Mouse (Mus musculus) heart, postnatal 10 days (tissue): ENCODE measurements around the gene Ripor2. TPM values are rescaled to one million over a fixed set of nuclear protein-coding genes. Genes with fewer than 3 reads are reported as not detected.
A peak's percentile ranks its signal among the peaks of the same experiment; 100 is the strongest.

Experiments
- DNase-seq, 2 experiments: peaks; one replicate each; pipeline ENCODE4 v3.0.0; 2021
- intact Hi-C: fragments of 180-260 bp; cut with DNase I; formaldehyde crosslinking; loops from one replicate; pipeline ENCODE4 v1.15.1; 2025
- total RNA-seq, 2 experiments: library from RNA; stranded (reverse); gene quantifications; 2 replicates each; pipeline ENCODE4 v1.2.3; 2021

Gene Ripor2
- total RNA-seq, 2 experiments from 2014 or later, result 13.0 to 16.3 TPM

DNA sequence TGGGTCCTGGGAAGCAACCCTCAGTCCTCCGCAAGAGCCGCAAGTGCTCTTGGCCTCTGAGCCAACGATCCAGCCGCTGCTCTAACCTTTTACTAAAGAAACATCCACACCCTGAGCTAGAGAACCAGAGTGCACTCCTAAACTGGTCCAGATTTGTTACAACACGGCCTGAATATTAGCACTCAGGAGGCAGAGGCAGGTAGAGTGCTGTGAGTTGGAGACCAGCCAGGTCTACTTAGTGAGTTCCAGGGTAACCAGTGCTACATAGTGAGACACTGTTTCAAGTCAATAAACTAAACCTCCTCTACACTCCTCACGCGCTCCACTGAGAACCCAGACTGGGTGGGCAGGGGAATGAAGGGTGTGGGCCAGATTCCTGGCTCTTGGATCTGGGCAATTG, 111.3 kb downstream of the Ripor2 start:
- no peak for DNase-seq
- intact Hi-C loops, result no loop called here

DNA sequence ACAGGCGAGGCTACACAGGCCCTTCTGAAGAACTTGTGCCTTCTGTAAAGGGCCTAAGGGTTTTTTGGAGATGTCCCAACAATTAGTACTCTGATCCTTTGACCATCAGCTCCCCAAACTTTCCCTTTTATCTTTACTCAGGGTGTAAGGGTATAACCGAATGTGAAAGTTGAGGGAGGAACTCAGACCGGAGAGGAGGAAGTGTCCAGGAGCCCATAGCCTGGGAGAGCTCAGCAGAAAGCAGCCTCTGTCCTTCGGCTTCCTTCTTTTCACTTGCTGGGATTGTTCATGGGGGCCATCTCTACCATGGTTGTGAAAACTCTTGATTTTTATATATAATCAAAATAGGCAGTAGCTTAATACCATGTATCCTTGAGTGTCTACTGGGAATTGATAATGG, 116.8 kb downstream of the Ripor2 start:
- DNase-seq, result no peak
- intact Hi-C loops, result no loop called here

DNA sequence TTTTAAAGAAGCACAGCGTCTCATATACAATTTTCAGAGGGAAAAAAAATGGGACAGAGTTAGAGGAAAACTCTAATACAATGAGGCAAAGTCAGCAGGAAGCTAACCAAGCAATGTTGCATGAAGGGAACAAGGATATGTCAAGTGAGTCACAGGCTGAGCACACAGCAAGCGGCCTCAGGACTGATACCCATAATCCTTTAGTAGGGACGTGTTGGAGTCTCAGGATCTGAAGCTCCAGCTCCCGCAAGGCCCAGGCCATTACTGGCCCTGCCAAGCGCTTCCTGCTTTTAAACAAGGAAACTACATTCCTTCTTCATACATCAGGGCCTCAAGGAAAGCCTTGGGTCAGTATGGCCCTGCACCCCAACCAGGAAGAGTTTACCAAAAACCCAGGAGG, 120.1 kb downstream of the Ripor2 start:
- intact Hi-C loops, result no loop called here
- DNase-seq, result no peak

DNA sequence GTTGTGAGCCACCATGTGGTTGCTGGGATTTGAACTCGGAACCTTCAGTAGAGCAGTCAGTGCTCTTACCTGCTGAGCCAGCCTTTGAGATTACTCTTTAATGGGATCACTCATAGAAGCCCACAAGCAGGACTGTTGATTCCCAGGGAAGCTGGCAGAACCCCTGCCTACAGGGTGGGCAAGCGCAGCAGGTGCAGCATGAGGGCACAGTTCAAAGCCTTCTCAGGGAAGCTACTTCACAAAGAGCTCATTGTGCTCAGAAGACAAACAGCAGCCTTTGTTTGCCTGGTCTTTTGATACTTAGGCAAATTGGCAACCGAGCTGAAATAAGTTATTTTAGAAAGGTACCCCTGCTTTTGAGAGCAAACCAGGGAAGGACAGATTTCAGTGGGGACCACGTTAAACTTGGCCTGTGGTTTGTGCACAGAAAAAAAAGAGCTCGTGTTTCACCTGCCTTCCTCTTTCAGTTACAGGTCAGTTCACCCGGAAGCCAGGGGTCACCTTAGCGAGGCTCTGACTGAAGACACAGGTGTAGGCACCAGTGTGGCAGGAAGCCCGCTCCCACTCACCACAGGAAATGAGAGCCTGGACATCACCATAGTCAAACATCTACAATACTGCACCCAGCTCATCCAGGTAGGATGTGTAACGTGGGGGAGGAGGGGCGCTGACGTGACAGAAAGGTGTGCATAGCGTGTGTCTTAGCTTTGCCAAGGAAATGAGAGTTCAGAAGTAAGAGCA, 127.8 kb downstream of the Ripor2 start:
- intact Hi-C loops, result loop anchor here (5.0 kb wide), 1 partner anchor 67 kb away; no protein-coding TSS in a partner anchor
- no peak for DNase-seq

DNA sequence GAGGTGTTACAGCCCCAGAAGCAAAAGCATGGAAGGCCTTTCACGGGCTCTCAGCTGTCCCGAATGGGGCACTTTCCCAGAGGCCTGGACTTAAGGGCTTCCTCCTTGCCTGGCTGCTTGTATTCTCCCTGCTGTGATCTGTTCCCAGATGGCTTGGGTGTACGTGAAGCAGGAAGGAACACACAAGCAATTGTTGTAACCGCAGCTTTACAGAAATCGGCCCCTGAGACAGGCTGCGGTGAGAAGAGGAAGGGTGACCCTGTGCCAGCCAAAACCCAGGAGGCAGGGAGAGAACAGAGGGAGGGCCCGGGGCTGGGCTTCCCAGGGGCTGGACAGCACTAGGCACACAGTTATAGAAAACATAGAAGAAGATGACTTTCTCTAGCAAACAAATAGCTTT, 129.0 kb downstream of the Ripor2 start:
- intact Hi-C loops, result loop anchor here (5.0 kb wide), 1 partner anchor 66 kb away; no protein-coding TSS in a partner anchor
- DNase-seq, result no peak

DNA sequence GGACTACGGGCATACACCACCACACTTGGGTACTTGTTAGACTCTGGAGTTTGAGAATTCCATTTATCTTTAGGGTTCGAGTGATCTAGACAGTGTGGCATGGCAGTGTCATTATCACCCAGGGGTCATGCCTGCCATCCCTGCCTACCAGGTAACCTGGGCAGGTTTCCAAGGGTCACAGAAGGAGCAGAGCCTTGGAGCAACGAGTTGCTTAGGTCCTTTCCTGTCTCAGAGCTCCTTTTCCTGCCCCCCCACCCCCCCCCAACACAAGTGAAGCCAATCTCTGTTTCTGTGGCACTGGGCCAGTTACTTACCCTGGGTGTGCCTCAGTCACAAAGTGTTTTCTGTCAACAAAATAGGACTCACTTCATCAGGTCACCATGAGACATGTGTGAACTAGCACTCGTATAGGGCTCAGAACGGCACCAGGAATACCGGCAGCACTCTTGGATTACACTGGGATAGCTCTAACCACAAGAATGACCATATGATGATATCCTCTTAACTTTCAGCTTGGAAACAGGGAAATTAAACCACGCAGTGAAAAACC, 130.7 kb downstream of the Ripor2 start:
- intact Hi-C loops, result loop anchor here (1.0 to 5.0 kb wide), 3 partner anchors 65 to 230 kb away; no protein-coding TSS in a partner anchor
- DNase-seq, result no peak

DNA sequence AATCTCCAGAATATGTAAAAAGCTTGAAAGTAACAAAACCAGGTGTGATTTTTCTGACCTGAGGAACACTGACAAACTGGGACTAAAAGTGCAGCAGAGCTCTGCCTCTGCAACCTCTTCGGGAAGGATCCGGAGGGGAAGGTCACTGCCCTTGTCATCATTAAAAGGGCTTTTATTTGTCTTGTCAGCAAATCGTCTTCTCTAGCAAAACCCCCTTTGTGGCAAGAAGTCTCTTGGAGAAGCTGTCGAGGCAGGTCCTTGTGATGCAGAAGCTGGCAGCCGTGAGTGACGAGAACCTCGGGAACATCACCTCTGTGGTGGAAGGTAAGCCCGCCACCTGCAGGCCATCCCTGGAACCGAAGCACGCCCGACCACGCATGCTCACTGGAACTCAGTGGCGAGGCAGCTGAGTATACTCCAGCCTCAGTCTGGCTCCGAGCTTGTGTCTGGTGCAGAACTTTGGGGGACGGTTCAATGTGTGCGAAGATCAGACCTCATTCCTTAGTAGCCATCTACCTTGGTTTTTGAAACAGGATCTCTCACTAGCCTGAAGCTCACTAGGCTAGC, 131.5 kb downstream of the Ripor2 start:
- DNase-seq, result peak; percentile 93 to 95

DNA sequence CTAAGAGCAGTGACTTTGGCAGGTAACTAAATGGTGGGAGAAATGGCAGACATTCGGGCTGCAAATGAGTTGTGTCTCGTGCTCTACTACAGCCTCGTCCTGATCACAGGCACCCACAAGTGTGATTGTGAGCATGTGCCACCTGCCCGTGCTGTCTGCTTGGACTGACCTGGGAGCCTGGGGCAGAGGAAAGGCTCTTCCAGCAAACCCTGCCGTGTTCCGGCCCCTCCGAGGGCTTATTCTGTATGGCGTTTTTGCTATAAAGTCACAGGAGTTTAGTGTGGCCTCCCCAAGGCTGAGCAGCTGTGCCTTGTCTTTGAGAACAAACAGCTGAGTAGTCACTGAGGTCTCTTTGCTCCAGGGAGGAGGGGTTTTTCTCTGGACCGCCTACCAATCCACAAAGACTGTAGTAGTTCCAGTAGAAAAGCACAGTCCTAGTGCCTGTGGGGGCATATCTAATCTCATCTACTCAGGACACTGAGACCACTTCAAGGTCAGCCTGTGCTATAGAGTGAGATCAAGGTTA, 132.4 kb downstream of the Ripor2 start:
- no peak for DNase-seq
- intact Hi-C loops, result loop anchor here (5.0 kb wide), 1 partner anchor 63 kb away; no protein-coding TSS in a partner anchor

More for the DNA sequence above, 131.5 kb downstream of the Ripor2 start:
- intact Hi-C loops, result loop anchor here (1.0 to 5.0 kb wide), 3 partner anchors 64 to 231 kb away; no protein-coding TSS in a partner anchor

DNA sequence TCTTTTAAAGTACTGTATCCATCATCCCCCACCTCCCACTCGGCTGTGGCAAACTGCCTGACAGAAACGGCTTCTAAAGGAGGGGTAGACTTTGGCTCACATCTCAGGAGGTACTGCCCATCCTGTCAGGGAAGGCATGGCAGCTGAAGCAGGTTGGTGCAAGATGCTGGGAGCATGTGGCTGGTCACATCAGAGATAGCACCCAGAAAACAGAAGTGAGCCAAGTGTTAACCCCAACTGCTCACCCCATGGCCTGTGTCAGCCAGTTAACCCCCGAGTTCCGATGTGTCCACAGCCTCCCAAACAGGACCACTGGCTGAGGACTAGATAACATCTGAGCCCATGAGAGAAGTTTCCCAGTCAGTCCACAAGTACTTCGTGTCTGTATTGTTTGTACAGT, 133.6 kb downstream of the Ripor2 start:
- DNase-seq, result no peak
- intact Hi-C loops, result no loop called here

DNA sequence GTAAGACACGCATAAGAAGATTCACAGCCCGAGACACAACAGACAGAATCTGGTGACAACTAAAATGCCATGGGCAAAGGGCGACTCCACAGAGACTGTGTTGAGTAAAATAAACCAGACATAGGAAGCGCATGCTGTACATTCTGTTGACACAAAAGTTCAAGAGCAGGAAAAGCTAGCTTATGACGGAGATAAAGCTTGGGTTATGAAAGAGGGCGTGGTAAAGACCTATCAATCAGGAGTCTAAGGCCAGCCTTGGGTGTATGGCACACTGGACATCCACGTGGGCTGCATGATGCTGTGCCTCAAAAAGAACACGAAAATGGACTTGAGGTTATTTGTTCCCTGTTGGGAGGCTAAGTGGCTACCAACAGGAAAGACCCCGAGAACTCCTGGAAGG, 134.5 kb downstream of the Ripor2 start:
- no peak for DNase-seq
- intact Hi-C loops, result no loop called here

DNA sequence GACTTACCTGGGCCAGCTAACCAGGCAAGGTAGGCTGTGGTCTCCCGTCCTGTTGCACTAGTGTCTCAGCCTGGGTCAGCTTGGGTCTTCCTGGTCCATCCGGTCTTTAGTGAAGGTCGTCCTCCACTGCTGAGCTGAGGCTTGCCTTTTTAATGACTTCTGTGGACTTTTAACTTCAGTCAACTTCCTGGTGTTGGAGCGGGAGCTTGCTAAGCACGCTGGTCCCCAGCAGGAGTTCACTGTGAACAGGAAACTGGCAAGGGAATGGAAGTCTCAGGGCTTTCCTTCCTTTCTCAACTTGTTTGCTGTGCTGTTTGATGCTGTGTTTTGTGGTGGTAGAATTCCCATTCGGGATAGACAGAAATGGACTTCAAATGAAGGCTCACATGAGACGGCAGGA, 135.7 kb downstream of the Ripor2 start:
- intact Hi-C loops, result no loop called here
- no peak for DNase-seq

DNA sequence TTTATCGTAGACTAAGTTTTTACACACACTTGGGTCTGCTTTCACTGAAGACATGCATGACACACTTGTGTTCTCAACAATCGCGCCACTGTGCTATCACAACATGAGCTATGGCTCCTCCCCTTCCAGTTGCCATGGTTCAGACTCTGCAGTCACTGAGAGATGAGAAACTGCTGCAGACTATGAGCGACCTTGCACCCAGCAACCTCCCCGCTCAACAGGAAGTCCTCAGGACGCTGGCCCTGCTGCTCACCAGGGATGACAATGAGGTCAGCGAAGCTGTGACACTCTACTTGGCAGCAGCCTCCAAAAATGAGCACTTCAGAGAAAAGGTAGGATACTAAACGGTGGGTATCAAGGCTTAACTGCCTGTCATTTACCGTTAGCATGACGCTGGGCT, 139.5 kb downstream of the Ripor2 start:
- intact Hi-C loops, result no loop called here
- no peak for DNase-seq

DNA sequence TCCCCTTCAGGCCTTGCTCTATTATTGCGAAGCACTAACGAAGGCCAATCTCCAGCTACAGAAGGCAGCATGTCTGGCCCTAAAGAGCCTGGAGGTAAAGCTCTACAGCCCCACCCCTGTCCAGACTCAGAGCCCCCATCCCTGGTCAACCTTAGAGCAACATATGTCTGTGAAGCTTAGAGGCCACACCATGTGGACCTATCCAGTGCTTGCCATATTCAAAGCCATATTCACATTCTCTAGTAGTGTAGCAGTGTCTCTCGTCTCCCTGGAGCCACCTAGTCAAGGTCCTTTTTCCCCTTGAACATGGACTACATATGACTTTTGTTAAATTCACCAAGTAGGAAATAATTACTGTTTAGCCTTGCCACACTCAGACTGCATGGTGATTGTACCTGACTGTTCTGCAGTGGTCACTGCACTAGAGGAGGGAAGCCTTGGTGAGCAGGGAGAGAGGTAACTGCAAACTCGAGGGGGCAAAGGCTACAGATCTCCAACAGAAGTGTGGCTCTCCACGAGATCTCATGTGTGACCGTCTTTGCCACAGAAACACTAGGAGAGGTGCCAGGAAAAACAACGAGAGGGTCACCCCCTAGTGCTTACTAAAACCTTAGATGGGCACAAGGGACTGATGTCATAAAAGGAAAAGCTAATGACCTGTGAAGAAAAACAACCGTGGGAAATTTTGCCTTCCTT, 141.9 kb downstream of the Ripor2 start:
- no peak for DNase-seq
- intact Hi-C loops, result no loop called here

DNA sequence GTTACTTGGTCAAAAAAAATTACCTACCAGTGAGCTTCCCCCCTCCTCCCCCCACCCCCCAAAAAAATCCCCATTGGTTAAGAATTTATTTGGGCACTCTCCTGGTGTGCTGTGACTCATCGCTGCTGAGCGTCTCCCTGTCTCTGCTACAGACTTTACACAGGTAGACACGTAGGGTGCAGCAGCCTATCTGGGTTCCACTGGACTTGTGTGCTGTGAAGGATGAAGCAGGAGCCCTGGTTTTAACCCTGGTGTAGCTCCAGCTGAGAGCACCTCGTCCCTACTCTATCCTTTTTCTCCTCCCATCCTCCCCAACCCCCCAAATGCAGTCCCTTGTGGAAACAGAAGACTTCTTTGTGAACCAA, 142.4 kb downstream of the Ripor2 start:
- intact Hi-C loops, result no loop called here
- DNase-seq, result no peak

DNA sequence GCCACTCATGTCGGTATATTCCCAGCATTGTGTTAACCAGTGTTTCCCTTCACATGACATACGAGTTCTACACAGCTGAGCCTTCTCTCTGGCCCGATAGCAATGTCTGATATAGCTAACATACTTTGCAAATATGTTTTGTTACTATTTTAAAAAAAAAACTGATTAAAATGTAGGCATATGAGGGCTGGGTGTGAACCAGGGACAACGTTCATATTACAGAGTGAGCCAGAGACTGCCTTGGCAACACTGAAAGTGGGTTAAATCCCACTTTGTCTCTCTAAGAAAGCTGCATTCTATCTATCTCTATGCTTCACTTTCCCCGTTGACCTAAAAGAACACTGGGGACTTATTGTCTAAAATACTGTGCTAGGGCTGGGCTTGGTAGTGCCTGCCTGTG, 147.1 kb downstream of the Ripor2 start:
- intact Hi-C loops, result no loop called here
- DNase-seq, result no peak

DNA sequence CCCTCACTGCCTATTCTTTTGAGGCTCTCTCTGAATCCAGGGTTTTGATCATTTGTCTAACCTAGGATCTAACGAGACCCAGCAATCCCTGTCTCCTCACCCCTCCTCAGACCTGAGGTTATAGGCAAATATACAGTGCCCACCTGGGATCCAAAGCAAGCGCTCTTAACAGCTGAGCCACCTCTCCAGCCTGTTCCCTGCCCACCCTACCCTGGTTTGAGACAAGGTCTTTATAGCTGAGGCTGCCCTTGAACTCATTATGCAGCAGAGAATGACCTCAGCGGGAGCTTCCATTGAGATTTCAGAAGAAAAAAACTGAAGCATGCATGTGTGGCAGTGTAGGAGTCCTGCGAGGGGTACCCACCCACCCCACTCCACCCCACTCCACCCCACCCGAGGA, 152.5 kb downstream of the Ripor2 start:
- DNase-seq, result no peak
- intact Hi-C loops, result no loop called here

DNA sequence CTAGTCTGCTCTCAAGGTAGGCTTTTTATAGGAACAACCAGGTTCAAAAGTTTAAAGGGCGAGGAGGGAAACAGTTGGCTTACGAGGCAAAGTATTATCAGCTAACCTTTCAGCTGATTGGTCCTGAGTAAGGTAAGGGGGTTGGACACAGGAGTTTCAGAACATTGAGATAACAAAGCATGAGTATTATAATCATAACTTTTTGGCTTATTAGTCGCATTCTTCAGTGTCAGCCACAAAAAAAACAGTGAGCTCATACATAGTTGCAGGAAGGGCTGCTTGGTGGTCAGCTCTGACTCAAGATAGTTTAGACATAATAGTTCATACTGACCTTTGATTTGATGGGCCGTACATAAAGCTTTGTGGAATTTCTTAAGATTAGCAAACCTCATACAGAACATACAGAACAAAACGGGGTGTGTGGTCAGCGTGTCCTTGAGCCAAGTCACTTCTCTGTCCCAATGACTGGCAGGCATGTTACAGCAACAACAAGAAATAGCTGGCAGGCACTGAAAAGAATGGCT, 153.7 kb downstream of the Ripor2 start:
- DNase-seq, result peak; percentile 52 to 61
- intact Hi-C loops, result no loop called here

DNA sequence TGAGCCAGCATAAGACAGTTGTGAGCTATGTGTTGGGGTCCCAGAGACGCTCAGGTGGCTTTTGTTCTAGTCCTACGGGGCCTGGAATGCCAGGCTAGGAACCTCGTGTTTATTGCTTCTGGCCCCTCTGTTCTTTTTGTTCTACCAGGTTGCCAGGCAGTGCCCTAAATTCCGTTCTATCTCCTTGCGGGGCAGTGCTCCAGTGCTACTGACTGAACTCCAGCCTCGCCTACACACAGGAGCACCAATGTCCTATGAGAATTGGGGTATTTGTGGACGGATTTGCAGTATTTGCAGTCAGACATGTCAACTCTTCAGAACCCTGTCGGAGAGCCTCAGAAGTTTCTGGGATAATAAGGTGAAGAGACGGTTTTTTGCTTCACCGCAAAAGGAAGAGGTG, 159.0 kb downstream of the Ripor2 start, which contains the start of gene Armh2:
Armh2 (plus strand) TSS at position 205 of the 400 bp plus-strand sequence.
- DNase-seq, result no peak
- intact Hi-C loops, result no loop called here

DNA sequence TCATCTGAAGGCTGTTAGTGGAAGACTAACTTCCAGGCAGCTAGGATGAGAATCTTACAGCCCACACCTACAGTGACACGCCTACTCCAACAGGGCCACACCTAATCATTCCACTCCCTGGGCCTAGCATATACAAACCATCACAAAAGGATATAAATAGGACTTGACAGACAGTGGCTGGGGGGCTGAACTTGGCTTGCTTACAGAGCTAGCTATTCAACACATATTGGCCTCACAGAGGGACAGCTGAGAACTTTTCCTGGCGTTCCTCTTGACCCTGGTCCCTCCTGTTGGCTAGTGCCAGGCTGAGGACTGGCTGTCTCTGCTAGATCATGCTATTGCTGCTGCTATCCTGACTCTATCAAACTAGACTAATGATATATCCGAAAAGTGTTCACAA, 165.8 kb downstream of the Ripor2 start:
- peak; percentile 39 to 49 for DNase-seq
- intact Hi-C loops, result no loop called here

DNA sequence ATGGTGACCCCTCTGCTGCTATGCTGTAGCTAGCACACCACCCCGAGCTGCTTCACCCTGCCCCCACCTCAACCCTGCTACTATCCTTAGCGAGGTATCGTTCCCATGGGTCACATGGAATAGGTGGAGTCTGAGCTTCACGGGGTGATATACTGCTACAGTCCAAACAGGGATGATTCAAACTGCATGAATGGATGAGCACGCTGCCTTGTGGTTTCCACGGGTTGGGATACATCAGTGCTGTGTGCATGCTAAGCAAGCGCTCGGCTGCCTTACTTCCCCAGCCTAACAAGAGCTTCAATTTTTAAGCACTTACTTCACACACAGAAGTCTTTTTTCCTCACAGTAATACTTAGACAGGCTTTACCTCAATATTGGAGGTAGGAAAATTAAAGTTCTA, 168.8 kb downstream of the Ripor2 start:
- DNase-seq, result no peak
- intact Hi-C loops, result no loop called here

DNA sequence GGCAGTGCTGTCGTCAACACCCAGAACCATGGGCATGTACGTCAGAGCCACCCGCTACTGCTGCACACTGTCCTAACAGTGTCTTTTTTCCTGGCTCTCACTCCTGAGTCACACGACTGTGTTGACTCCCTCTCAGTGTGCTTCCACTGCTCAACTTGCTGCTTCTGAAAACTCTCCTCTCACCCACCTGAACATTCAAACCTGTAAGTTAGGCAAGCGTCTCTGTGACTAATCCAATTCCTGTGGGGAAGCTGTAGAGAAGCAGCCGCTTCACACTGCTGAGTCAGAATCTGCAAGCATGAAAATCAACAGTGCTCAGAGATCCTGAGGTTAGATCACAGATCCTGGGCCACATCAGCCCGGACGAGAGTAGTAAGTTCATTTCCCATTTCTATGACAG, 169.4 kb downstream of the Ripor2 start:
- intact Hi-C loops, result no loop called here
- no peak for DNase-seq
